Mouse (Mus musculus) forebrain, embryonic 12.5 days (tissue): ENCODE data around the gene Wdr31. TPM values are rescaled to one million over a fixed set of nuclear protein-coding genes. Genes with fewer than 3 reads are reported as not detected.
"Not testable (repeated sequence)": the region's sequence is repeated elsewhere in the genome, so short reads cannot be mapped to it uniquely, and the experiment has no call there.

Experiments used
- ATAC-seq: fragments of 200-750 bp; cut with Nextera tagmentation; 2 replicates; pipeline ENCODE4 v1.8.0; 2017; ENCODE audit warnings: moderate TSS enrichment; ENCODE audit not compliant: low FRiP score
- H3K27ac ChIP-seq: fragments of 300-500 bp; sonication (generic); 2 replicates; pipeline ENCODE4 v1.5.1; 2016; ENCODE audit warnings: mild to moderate bottlenecking
- H3K27me3 ChIP-seq: fragments of 300-500 bp; sonication (generic); 2 replicates; pipeline ENCODE4 v1.6.1; 2016; ENCODE audit warnings: mild to moderate bottlenecking
- H3K36me3 ChIP-seq: fragments of 300-500 bp; sonication (generic); replicated peaks from 2 replicates; pipeline ENCODE4 v1.6.1; 2016; ENCODE audit warnings: mild to moderate bottlenecking
- H3K4me1 ChIP-seq: fragments of 300-500 bp; sonication (generic); 2 replicates; pipeline ENCODE4 v1.6.1; 2016
- H3K4me2 ChIP-seq: fragments of 300-500 bp; sonication (generic); 2 replicates; pipeline ENCODE4 v1.6.1; 2016; ENCODE audit warnings: mild to moderate bottlenecking, moderate library complexity
- H3K4me3 ChIP-seq: fragments of 300-500 bp; sonication (generic); replicated peaks from 2 replicates; pipeline ENCODE4 v1.5.1; 2016; ENCODE audit warnings: mild to moderate bottlenecking
- H3K9ac ChIP-seq: fragments of 300-500 bp; sonication (generic); 2 replicates; pipeline ENCODE4 v1.6.1; 2016; ENCODE audit warnings: mild to moderate bottlenecking
- H3K9me3 ChIP-seq: fragments of 300-500 bp; sonication (generic); 2 replicates; pipeline ENCODE4 v1.6.1; 2016
- WGBS: fragments of 180-500 bp; shearing (Covaris S2); methylation state at CpG from one replicate; pipeline ENCODE4 v1.1.7; 2016; 5-methylcytosine and 5-hydroxymethylcytosine counted together
- polyA plus RNA-seq: library from polyadenylated mRNA; unstranded; fragments of >200 nt; fragmentation: Nextera tagmentation; extraction: Ambion mirVana; gene quantifications from 2 replicates; pipeline ENCODE4 v1.2.1, GENCODE M21; 2016

Wdr31 gene
- polyA plus RNA-seq, 1 experiment from 2014 or later = 14.8 TPM

DNA sequence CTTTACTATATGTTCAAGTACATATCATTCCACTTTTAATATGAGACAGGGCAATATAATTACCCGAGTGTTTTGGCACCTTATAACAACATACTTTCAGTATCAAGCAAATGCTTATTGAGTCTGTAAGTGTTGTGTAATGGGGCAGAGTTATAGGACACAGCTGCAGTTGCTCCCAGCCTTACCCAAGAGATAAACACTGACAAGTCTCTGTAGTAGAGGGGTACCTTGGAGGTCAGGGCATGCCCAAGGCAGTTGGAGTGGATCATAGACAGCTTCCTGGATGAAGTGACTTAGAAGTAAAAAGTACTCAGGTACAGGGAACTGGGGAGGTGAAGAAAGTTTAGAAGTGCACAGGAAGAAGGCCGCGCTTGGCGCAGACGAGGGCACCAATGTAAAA lies 16.5 kb upstream of the Wdr31 start:
- Histone ChIP-seq H3K36me3 (no peaks in the 10 kb centered on the region), H3K4me3 (no peak overlapping the region), H3K4me2 (no peak overlapping the region), H3K27me3 (peaks cover 3% of the 10 kb centered on the region), H3K9me3 (no peaks in the 10 kb centered on the region), H3K9ac (no peak overlapping the region), H3K27ac (no peak overlapping the region), H3K4me1 (no peaks in the 10 kb centered on the region)
- WGBS = 96% methylated on average over 5 of the region's 5 CpGs
- no peak for ATAC-seq

DNA sequence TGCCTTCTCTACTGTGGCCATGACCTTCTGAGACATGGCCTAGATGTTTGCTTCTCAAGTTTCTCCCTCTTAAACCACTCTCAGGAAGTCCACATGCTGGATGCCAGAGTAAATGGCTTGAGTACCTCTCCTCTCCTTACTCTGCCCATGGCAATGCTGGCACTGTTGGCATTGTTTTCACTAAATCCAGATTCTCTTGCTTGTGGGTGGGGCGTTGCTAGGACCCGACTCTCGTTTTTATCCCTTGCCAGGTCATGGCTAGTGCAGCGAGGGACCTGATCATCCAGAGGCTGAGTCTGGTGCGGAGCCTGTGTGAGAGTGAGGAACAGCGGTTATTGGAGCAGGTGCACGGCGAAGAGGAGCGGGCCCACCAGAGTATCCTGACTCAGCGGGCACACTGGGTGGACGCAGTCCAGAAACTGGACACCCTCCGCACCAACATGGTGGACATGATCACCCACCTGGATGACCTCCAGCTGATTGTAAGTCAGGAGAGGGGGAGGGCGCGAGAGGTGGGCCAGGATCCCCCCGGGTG lies 15.5 kb upstream of the Wdr31 start:
- H3K9ac ChIP-seq = no peak overlapping the region
- H3K36me3 ChIP-seq = no peaks in the 10 kb centered on the region
- WGBS = 92% methylated on average over 15 of the region's 15 CpGs

DNA sequence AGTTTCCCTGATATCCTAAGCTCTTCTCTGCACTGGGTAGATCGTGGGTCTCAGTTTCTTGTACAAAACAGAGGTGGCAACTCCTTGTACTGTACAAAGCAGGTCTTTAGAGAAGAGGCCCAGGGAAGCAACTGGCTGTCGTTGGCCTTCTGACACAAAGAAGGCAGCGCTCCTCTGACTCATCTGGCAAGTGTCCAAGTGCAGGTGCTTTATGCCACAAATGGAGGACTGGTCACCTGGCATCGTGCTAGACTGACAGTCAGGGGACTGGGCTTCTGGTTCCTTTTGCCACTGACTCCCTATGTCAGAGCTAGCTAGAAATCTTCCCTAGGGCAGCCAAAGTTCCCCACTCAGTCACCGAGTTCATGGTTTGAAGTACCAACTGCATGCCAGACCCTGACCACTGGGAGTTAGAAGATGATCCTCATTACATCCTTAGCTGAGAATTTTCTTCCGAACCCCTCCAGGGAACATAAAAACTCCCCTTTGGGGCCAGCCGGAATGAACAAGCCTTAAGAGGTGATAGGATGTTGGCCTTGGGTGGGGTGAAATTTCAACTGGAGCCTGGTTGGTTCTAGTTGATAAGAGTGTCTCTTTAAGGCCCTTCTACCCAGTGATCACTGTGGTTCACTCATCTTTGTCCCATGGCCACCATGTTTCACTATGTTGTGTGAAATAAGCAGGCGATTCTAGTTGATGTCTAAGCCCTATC lies 14.9 kb upstream of the Wdr31 start:
- no peaks in the 10 kb centered on the region for H3K4me1 ChIP-seq
- ATAC-seq = no peak
- no peaks in the 10 kb centered on the region for H3K36me3 ChIP-seq
- H3K4me2 ChIP-seq = no peak overlapping the region
- H3K27ac ChIP-seq = no peak overlapping the region
- H3K4me3 ChIP-seq = no peak overlapping the region
- no peaks in the 10 kb centered on the region for H3K9me3 ChIP-seq
- no peak overlapping the region for H3K9ac ChIP-seq
- H3K27me3 ChIP-seq = peaks cover 19% of the 10 kb centered on the region
- 90% methylated on average over 8 of the region's 8 CpGs for whole genome bisulfite sequencing

More for the DNA sequence above, 15.5 kb upstream of the Wdr31 start:
- Histone ChIP-seq H3K4me3 (no peak overlapping the region), H3K4me1 (no peaks in the 10 kb centered on the region), H3K9me3 (no peaks in the 10 kb centered on the region), H3K4me2 (no peak overlapping the region), H3K27ac (no peak overlapping the region), H3K27me3 (peaks cover 13% of the 10 kb centered on the region)
- no peak for ATAC-seq

DNA sequence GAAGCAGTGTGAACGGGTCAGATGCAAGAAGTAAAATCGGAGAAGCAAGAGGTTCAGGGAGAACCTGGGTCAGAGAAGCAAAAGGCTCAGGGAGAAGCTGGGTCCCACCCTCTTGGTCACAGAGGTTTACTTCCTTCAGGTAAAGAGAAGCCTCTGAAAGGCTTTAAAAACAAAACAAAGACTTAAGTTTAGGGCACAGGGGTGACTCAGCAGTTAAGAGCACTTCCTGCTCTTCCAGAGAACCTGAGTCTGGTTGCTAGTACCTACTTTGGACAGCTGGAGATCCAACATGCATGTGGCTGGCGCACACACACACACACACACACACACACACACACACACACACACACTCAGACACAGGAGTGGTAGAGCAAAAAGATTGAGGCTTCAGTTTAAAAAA lies 14.2 kb upstream of the Wdr31 start:
- 84% methylated on average over 3 of the region's 3 CpGs for WGBS
- Histone ChIP-seq H3K4me2 (no peak overlapping the region), H3K36me3 (no peaks in the 10 kb centered on the region)

DNA sequence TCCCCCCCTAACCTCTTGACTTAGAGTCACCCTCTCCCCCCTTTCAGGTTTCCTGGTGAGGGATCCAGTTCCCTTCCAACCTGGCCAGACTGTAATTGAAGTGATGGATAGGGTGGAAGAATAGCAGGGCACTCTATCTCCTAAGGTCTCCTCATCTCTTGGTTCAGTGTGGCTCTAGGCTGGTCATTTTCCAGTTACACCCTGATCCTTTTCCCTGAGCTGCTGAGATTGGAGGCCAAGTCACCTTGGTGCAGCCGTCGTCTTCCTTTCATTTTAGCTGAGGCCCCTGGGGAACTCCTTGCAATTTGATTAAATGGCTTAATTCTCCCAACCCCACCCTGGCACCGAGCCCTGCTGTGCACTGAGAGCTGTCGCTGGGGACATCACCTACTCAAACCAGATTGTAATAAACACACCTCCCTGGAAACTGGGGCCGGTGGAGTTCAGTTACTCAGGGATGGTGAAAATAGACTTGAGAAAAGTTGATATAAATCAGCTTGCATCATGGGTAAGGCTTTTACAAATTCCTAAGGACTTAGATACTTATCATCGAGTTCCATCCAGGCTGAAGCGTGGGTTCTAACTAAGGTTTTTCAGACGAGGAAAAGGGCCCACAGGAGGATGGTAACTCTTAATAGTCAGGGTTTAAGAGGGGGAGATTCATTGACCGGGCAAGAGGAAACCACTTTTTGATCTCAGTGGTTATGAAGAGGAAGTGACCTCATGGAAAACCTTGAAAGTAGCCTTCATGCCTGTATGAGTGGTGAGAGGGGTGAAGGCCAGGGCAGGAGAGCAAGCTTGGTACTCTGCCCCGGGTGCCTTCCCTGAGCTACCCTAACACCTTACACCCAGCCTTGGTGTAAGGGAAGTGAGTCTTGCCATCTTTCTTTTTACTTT lies 10.3 kb upstream of the Wdr31 start:
- Histone ChIP-seq H3K9ac (no peak overlapping the region), H3K9me3 (no peaks in the 10 kb centered on the region), H3K4me1 (peaks cover 7% of the 10 kb centered on the region), H3K27me3 (peaks cover 48% of the 10 kb centered on the region), H3K4me2 (no peak overlapping the region), H3K4me3 (no peak overlapping the region), H3K27ac (no peak overlapping the region), H3K36me3 (no peaks in the 10 kb centered on the region)
- no peak for ATAC-seq
- WGBS = 51% methylated on average over 10 of the region's 10 CpGs

More for the DNA sequence above, 14.2 kb upstream of the Wdr31 start:
- no peaks in the 10 kb centered on the region for H3K9me3 ChIP-seq
- no peak overlapping the region for H3K27ac ChIP-seq
- peaks cover 26% of the 10 kb centered on the region for H3K27me3 ChIP-seq
- H3K4me1 ChIP-seq = peaks cover 4% of the 10 kb centered on the region
- no peak for ATAC-seq
- H3K9ac ChIP-seq = no peak overlapping the region
- H3K4me3 ChIP-seq = no peak overlapping the region

DNA sequence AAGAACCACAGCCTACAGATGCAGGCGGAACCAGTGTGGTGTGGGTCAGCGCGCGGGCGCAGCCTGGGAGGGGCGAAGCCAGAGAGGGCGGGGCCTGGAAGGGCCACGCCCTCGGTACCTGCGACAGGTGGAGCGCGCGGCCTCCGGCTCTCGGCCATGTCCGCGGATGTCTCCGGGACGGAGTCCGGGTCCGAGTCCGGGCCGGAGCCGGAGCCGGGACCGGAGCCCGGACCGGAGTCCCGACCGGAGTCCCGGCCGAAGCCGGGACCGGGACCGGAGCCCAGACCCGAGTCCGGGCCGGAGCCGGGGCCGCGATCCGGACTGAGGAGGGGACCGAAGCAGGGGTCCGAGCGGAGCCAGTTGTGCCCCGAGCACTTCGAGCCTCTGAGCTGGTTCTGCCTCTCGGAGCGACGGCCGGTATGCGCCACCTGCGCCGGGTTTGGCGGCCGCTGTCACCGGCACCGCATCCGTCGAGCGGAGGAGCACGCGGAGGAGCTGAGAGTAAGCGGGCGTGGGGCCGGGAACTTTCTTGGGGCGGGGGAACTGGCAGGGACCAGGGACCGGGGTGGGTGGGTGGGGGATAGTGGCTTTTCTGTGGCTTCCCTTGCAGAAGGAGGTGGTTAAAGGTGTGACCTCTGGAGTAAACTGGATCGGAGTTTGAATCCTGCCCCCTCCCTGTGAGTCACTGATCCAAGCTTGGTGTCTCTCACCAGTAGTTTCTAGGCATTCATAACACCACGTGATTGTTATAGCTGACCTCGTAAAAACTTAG lies 9.4 kb upstream of the Wdr31 start, which contains the start of gene Bspry:
Gene Bspry (plus strand): TSS at position 117 of the 772 bp plus-strand sequence.
- Histone ChIP-seq H3K9ac (peak within 1 kb of the TSS; percentile 29), H3K27ac (no peak within 1 kb of the TSS), H3K36me3 (no peaks in the 10 kb centered on the region), H3K4me1 (peaks cover 7% of the 10 kb centered on the region), H3K27me3 (peaks cover 51% of the 10 kb centered on the region), H3K4me2 (peak within 1 kb of the TSS; percentile 76), H3K9me3 (no peaks in the 10 kb centered on the region), H3K4me3 (peak within 1 kb of the TSS; percentile 45)
- ATAC-seq = peak; percentile 63
- 2% methylated on average over 70 of the region's 71 CpGs for WGBS

DNA sequence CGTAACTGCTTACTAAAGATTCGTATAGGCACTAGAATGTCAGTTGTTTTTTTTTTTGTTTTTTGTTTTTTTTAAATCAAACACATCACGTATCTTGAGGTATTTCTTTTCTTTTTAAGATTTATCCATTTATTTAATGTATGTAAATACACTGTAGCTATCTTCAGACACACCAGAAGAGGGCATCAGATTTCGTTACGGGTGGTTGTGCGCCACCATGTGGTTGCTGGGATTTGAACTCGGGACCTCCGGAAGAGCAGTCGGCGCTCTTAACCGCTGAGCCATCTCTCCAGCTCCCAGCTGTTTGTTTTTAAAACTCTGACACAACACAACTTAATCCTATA lies 8.9 kb upstream of the Wdr31 start:
- not testable (repeated sequence) for ATAC-seq
- WGBS = 17% methylated on average over 11 of the region's 11 CpGs
- H3K9ac ChIP-seq = peak overlapping the region; percentile 29; the same call in 1 of the 2 replicates

DNA sequence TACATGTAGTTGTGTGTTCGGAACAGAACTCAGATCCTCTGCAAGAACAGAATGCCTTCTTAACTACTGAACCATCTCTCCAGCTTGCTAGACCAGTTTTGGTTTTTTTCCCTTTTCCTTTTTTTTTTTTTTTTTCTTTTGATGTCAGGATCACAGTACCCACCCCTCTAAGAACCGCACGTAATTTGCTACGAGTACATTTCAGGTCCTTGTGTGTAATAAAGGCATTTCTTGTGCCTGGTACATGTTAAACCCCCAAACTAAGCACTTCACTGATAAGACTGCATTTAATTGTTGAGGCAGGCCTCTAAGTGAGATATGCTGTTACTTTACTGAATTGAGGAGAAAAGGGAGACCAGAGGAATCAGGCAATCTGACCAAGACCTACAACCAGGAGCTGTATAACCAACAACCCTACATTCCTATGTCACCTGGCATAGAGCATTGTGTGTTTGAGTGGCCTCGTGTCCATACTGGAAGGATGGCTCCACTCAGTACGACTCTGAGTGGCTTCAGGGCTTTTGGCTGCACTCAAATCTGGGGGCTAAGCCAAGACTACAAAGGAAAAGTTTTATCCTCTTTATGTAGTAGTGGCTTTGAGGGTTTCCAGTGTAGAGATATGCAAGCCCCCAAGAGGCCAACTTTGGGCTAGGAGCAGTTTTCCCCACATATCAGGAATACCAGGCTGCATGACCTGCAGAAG lies 7.0 kb upstream of the Wdr31 start:
- no peaks in the 10 kb centered on the region for H3K9me3 ChIP-seq
- peaks cover 7% of the 10 kb centered on the region for H3K4me1 ChIP-seq
- H3K4me2 ChIP-seq = no peak overlapping the region
- WGBS = 92% methylated on average over 6 of the region's 6 CpGs
- H3K27ac ChIP-seq = no peak overlapping the region
- no peak overlapping the region for H3K9ac ChIP-seq
- no peak overlapping the region for H3K4me3 ChIP-seq
- peaks cover 53% of the 10 kb centered on the region for H3K27me3 ChIP-seq
- H3K36me3 ChIP-seq = no peaks in the 10 kb centered on the region
- no peak for ATAC-seq

More for the DNA sequence above, 8.9 kb upstream of the Wdr31 start:
- Histone ChIP-seq H3K27me3 (peaks cover 53% of the 10 kb centered on the region), H3K4me2 (peak overlapping the region; percentile 76), H3K4me3 (peak overlapping the region; percentile 45)
- H3K27ac ChIP-seq, H3K9me3 ChIP-seq, H3K4me1 ChIP-seq, H3K36me3 ChIP-seq: not testable (repeated sequence)

DNA sequence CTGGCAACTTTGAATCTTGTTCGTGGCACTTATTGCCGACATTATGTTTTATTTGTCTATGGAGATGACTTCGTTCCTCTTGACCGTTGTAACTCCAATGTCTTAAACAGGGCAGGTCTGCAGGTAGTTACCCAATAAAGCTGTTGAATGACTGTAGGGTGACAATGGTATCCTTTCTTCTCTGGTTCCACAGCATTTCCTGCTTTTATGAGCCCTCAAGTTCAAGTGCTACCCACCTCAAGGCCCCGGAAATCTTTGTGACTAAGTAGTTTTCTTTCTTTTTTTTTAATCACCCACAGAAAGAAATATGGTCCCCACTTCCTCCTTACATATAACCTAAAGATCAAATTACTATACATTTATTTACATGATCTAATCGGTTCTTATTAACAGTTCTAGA lies 5.1 kb upstream of the Wdr31 start:
- Histone ChIP-seq H3K27ac (no peak overlapping the region), H3K27me3 (peaks cover 36% of the 10 kb centered on the region), H3K9me3 (no peaks in the 10 kb centered on the region), H3K4me1 (peaks cover 7% of the 10 kb centered on the region), H3K4me2 (no peak overlapping the region), H3K4me3 (no peak overlapping the region), H3K9ac (no peak overlapping the region), H3K36me3 (no peaks in the 10 kb centered on the region)
- 93% methylated on average over 6 of the region's 6 CpGs for WGBS
- ATAC-seq = no peak

DNA sequence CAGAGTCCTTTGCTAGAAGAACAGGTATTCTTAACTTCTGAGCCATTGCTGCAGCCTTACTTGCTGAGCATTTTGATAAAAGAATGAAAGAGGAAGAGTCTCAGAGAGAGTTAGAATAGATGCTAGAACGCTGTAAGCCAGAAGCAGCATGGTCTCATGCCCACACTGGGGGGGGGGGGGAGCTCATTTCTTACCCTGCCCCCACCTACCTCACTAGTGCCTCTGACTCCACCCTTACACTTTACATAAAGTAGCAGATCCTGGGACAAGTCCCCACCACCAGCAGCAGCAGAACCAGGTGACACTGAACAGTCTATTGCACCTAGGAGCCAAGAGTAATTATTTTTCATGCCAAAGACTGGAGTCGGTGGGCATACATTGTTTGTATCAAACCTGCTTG lies 4.4 kb upstream of the Wdr31 start:
- H3K9ac ChIP-seq = no peak overlapping the region
- no peak overlapping the region for H3K4me2 ChIP-seq
- H3K36me3 ChIP-seq = no peaks in the 10 kb centered on the region
- H3K27ac ChIP-seq = no peak overlapping the region
- peaks cover 29% of the 10 kb centered on the region for H3K27me3 ChIP-seq
- no peak overlapping the region for H3K4me3 ChIP-seq
- no peak for ATAC-seq
- H3K9me3 ChIP-seq = no peaks in the 10 kb centered on the region
- WGBS = 84% methylated on average over 2 of the region's 2 CpGs
- peaks cover 6% of the 10 kb centered on the region for H3K4me1 ChIP-seq

DNA sequence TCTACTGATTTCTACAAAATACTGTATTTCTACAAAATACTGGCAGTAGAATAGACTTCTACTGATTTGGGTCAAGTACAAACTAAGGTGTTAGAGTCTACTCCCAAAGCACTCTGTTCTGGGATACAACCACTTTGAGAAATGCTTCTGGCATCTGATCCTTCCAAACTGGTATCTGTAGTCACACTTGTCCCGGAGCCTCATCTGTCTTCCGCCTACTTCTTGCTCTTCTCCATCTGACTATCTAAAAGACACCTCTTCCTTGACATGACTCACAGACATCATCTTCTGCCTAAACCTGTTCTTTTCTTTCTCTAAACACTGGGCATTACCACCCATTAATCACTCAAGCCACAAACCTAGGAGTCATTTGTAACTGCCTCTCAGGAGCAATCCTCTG lies 1.4 kb upstream of the Wdr31 start:
- WGBS = 91% methylated on average over 2 of the region's 2 CpGs
- Histone ChIP-seq H3K36me3 (no peaks in the 10 kb centered on the region), H3K9me3 (no peaks in the 10 kb centered on the region), H3K9ac (no peak overlapping the region), H3K27me3 (0 out of 2 replicates have a peak, but pooled peaks cover 10% of the 10 kb centered on the region), H3K4me1 (no peaks in the 10 kb centered on the region), H3K4me3 (no peak overlapping the region), H3K4me2 (no peak overlapping the region), H3K27ac (no peak overlapping the region)
- no peak for ATAC-seq
